Mouse (Mus musculus) forebrain, embryonic 16.5 days (tissue): ENCODE data around the gene Palld. TPM values are rescaled to one million over a fixed set of nuclear protein-coding genes. Genes with fewer than 3 reads are reported as not detected.

ENCODE experiments used
- ATAC-seq: fragments of 200-750 bp; cut with Nextera tagmentation; 2 replicates; pipeline ENCODE4 v1.8.0; 2017; ENCODE audit warnings: mild to moderate bottlenecking, moderate library complexity
- H3K27ac ChIP-seq: fragments of 300-500 bp; sonication (generic); 2 replicates; pipeline ENCODE4 v1.5.1; 2014; ENCODE audit warnings: low read length, control low read depth
- H3K27me3 ChIP-seq: fragments of 300-500 bp; sonication (generic); replicated peaks from 2 replicates; pipeline ENCODE4 v1.6.1; 2014; ENCODE audit warnings: low read length; ENCODE audit not compliant: control insufficient read depth, insufficient read depth
- H3K36me3 ChIP-seq: fragments of 300-500 bp; sonication (generic); 2 replicates; pipeline ENCODE4 v1.6.1; 2014; ENCODE audit not compliant: control insufficient read depth, insufficient read depth
- H3K4me1 ChIP-seq: fragments of 300-500 bp; sonication (generic); replicated peaks from 2 replicates; pipeline ENCODE4 v1.6.1; 2014; ENCODE audit warnings: low read length; ENCODE audit not compliant: control insufficient read depth, insufficient read depth
- H3K4me2 ChIP-seq: fragments of 300-500 bp; sonication (generic); 2 replicates; pipeline ENCODE4 v1.6.1; 2014; ENCODE audit warnings: mild to moderate bottlenecking, low read length, control low read depth
- H3K4me3 ChIP-seq: fragments of 300-500 bp; sonication (generic); replicated peaks from 2 replicates; pipeline ENCODE4 v1.5.1; 2014; ENCODE audit warnings: mild to moderate bottlenecking, low read length, control low read depth
- H3K9ac ChIP-seq: fragments of 300-500 bp; sonication (generic); replicated peaks from 2 replicates; pipeline ENCODE4 v1.6.1; 2014; ENCODE audit warnings: low read depth, low read length, control low read depth
- H3K9me3 ChIP-seq: fragments of 300-500 bp; sonication (generic); 2 replicates; pipeline ENCODE4 v1.6.1; 2016; ENCODE audit warnings: low read length; ENCODE audit not compliant: control insufficient read depth
- WGBS: fragments of 180-500 bp; shearing (Covaris S2); extraction: QIAGEN DNeasy Blood & Tissue Kit; methylation state at CpG from one replicate; pipeline ENCODE4 v1.1.7; 2014; 5-methylcytosine and 5-hydroxymethylcytosine counted together
- polyA plus RNA-seq: library from polyadenylated mRNA; unstranded; fragments of >200 nt; fragmentation: Nextera tagmentation; extraction: Ambion mirVana; gene quantifications from 2 replicates; pipeline ENCODE4 v1.2.1, GENCODE M21; 2015

The Palld gene
- polyA plus RNA-seq, 1 experiment from 2014 or later, result 16.8 TPM

DNA sequence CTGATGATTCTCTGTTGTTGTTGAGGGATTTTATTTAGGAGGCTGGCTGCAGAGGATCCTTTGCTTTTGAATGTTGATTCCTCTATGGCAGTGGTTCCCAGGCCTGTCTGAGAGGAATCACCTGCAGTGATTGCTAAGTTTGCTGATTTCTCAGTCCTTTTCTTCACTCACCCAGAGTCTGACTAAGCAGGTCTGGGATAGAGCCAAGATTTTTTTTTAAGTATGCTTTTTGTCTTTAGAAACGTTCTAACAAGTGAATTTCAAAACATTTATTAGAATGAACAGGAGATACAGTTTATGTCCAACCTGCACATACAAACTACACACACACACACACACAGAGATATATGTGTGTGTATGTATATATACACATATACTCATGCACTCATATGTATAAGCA, 211.1 kb downstream of the Palld start:
- H3K9ac ChIP-seq, result no peak overlapping the region
- no peak overlapping the region for H3K27ac ChIP-seq
- WGBS, result 26% methylated on average over 1 of the region's 1 CpGs
- no peaks in the 10 kb centered on the region for H3K9me3 ChIP-seq
- H3K36me3 ChIP-seq, result no peaks in the 10 kb centered on the region
- H3K4me1 ChIP-seq, result no peaks in the 10 kb centered on the region
- no peak overlapping the region for H3K4me2 ChIP-seq
- no peak overlapping the region for H3K4me3 ChIP-seq
- no peak for ATAC-seq
- H3K27me3 ChIP-seq, result no peaks in the 10 kb centered on the region

DNA sequence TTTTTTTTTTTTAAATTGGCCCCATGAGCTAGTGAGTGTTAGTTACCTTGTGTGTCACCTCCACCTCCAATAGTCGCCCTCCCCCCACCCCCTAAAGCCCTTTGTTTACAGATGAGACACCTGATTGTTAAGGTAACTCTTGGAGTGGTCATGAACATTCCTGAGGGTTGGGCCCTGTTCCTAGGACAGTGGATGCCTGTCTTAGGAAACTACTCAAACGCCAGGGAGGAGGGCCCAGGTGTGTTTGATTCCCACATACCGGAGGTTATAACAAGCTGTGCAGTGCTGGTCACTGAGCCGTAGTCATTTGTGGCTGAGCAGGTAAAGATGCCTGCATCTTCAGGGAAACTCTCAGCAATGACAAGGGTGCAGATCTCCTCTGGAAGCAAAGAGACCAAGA, 215.4 kb downstream of the Palld start:
- H3K4me1 ChIP-seq, result no peaks in the 10 kb centered on the region
- H3K4me3 ChIP-seq, result no peak overlapping the region
- no peak for ATAC-seq
- H3K27me3 ChIP-seq, result no peaks in the 10 kb centered on the region
- 86% methylated on average over 4 of the region's 4 CpGs for WGBS
- no peaks in the 10 kb centered on the region for H3K9me3 ChIP-seq
- H3K36me3 ChIP-seq, result no peaks in the 10 kb centered on the region
- no peak overlapping the region for H3K9ac ChIP-seq
- H3K4me2 ChIP-seq, result no peak overlapping the region
- no peak overlapping the region for H3K27ac ChIP-seq

DNA sequence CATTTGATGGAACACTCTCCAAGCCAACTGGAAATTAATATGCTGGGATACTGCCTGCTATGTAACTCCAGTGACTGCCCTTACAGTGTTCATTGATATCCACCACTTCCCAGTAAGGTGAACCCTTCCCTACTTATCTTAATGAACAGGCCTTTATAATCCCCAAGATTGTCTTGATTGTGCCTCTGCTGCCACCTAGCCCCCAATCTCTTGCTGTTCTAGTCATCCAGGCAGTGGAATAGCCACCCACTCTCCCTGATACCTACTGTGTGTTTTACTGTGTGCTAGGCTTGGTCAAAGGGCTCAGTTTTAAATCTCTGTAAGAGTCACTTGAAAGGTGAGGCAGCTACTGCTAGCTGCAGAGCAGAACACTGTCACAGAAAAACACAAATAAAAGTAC, 216.2 kb downstream of the Palld start:
- no peak overlapping the region for H3K27ac ChIP-seq
- no peak overlapping the region for H3K4me3 ChIP-seq
- no peak overlapping the region for H3K9ac ChIP-seq
- no peak overlapping the region for H3K4me2 ChIP-seq
- no peaks in the 10 kb centered on the region for H3K27me3 ChIP-seq
- no peak for ATAC-seq
- H3K9me3 ChIP-seq, result no peaks in the 10 kb centered on the region
- H3K4me1 ChIP-seq, result no peaks in the 10 kb centered on the region
- no peaks in the 10 kb centered on the region for H3K36me3 ChIP-seq

DNA sequence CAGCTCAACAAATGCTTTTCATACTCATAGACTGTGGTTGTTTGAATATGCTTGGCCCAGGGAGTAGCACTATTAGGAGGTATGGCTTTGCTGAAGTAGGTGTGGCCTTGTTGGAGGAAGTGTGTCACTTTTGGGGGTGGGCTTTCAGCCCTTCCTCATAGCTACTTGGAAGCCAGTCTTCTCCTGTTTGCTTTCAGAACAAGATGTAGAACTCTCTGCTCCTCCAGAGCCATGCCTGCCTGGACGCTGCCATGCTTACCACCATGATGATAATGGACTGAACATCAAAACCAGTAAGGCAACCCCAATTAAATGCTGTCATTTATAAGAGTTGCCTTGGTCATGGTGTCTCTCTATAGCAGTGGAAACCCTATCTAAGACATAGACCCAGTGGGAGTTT, 217.2 kb downstream of the Palld start:
- Histone ChIP-seq H3K9me3 (no peaks in the 10 kb centered on the region), H3K4me3 (no peak overlapping the region), H3K27ac (no peak overlapping the region), H3K36me3 (no peaks in the 10 kb centered on the region), H3K27me3 (no peaks in the 10 kb centered on the region), H3K4me2 (no peak overlapping the region), H3K9ac (no peak overlapping the region), H3K4me1 (no peaks in the 10 kb centered on the region)
- ATAC-seq, result no peak
- 100% methylated on average over 1 of the region's 1 CpGs for WGBS

DNA sequence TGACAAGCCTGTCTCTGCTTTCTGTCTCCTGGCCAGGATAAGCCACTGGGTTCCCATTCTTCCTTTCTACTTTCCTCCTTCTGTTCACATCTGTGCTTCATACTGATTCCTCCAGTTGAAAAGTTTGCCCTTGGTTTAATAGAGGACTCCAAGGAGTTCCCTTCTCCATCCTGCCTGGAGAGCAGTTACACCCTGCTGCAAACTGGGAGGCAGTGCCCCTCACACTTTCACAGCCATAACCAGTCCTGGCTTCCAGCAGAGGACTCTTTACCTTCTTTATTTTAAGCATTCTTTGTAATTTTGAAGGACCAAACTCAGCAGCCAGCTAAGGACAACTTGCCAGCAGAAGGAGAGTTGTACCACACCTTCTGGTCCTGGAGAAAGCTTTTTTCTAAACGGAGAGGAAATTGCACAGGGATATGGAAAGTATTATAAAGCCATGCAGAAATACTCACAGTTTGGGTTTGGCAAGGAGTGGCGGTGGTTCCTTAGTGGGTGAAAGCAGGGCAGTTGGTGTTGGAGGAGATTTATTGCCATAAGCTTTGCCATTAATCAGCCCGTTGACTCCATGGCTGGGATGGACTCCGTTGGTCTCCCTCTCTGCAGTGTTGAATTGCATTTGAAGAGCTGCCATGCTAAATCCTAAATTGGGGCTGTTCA, 218.1 kb downstream of the Palld start:
- H3K4me3 ChIP-seq, result no peak overlapping the region
- H3K36me3 ChIP-seq, result no peaks in the 10 kb centered on the region
- no peaks in the 10 kb centered on the region for H3K4me1 ChIP-seq
- no peak overlapping the region for H3K27ac ChIP-seq
- ATAC-seq, result no peak
- H3K27me3 ChIP-seq, result no peaks in the 10 kb centered on the region
- no peak overlapping the region for H3K4me2 ChIP-seq
- WGBS, result 94% methylated on average over 4 of the region's 4 CpGs
- no peak overlapping the region for H3K9ac ChIP-seq
- no peaks in the 10 kb centered on the region for H3K9me3 ChIP-seq

DNA sequence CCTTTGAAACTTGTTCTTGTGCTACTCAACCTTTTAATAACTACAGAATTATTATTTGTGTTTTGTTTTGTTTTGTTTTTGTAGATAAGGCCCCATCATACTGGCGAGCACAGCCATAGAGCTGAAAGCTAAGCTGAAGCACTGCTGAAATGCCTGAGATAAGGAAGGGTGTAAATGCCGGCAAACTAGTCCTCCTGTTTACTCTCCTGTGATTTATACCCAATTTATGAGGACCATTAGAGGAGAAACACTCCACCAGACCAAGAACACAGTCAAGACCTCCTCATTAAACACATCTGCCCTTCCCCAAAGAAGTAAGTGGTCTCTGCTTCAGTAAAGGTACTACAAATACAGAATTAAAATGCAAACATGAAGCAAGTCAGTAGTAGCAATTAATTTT, 219.6 kb downstream of the Palld start:
- ATAC-seq, result no peak
- Histone ChIP-seq H3K36me3 (no peaks in the 10 kb centered on the region), H3K4me3 (no peak overlapping the region), H3K9me3 (no peaks in the 10 kb centered on the region), H3K27ac (no peak overlapping the region), H3K27me3 (no peaks in the 10 kb centered on the region), H3K4me2 (no peak overlapping the region), H3K4me1 (no peaks in the 10 kb centered on the region), H3K9ac (no peak overlapping the region)
- WGBS, result 94% methylated on average over 2 of the region's 2 CpGs

DNA sequence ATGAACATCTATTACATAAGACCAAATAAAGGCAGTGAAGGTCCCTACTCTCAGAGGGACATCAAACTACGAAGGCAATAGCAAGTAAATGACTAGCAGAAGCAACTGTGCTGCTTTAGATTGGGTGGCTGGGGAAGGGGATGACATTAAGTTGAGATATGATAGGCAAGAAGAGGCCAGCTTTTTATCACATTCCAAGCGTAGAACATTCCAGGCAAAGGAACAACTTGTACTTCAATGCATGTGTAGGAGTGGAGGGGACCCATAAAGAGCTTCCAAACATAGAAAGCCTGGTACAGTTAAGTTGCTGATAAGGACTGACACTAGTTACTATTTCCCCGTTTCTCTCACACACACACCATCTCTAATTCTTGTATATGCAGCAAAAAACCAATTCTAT, 221.3 kb downstream of the Palld start:
- Histone ChIP-seq H3K27ac (no peak overlapping the region), H3K4me2 (no peak overlapping the region), H3K9ac (no peak overlapping the region), H3K36me3 (no peaks in the 10 kb centered on the region), H3K4me3 (no peak overlapping the region), H3K27me3 (no peaks in the 10 kb centered on the region), H3K9me3 (no peaks in the 10 kb centered on the region), H3K4me1 (no peaks in the 10 kb centered on the region)
- no peak for ATAC-seq
- WGBS, result 96% methylated on average over 3 of the region's 3 CpGs

DNA sequence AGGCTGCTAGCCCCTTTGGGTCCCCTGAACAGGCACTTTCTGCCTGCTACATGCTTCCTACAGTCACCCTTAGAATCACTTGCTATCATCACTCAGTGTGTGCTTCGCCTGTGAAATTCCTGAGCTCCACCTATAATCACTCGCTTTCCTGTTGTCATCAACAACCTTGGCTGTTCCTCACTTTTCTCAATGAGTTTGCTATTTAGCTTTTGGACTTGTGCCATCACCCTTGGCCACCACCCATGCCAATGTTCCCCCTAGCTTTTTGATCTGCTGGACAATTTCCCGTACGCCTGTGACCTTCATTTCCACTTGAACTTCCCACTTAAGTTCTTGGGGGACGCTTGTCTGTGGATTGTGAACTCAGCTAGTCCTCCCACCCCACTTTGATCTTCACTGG, 225.3 kb downstream of the Palld start:
- Histone ChIP-seq H3K9ac (no peak overlapping the region), H3K4me3 (no peak overlapping the region), H3K36me3 (no peaks in the 10 kb centered on the region), H3K27me3 (no peaks in the 10 kb centered on the region), H3K4me1 (no peaks in the 10 kb centered on the region), H3K27ac (no peak overlapping the region), H3K4me2 (no peak overlapping the region), H3K9me3 (no peaks in the 10 kb centered on the region)
- no peak for ATAC-seq
- 92% methylated on average over 5 of the region's 5 CpGs for WGBS

DNA sequence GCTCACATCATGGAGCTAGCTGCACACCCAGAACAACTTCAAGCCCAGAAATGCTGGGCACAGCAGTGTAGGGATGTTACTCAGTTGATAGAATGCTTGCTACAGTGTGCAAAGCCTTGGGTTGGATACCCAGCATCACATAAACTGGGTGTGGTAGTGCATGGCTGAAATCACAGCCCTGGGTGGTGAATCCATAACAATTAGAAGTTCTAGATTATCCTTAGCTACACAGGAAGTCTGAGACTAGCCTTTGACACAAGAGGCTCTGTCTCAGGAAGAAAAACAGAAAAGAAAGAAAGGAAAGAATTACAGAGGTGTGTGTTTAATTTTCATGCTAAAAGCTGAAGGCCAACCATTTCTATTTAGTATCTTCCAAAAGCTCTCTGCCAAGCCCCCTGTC, 231.3 kb downstream of the Palld start:
- H3K27ac ChIP-seq, result no peak overlapping the region
- no peaks in the 10 kb centered on the region for H3K9me3 ChIP-seq
- H3K4me2 ChIP-seq, result no peak overlapping the region
- H3K27me3 ChIP-seq, result no peaks in the 10 kb centered on the region
- ATAC-seq, result no peak
- H3K4me3 ChIP-seq, result no peak overlapping the region
- H3K9ac ChIP-seq, result no peak overlapping the region
- H3K4me1 ChIP-seq, result no peaks in the 10 kb centered on the region
- no peaks in the 10 kb centered on the region for H3K36me3 ChIP-seq

DNA sequence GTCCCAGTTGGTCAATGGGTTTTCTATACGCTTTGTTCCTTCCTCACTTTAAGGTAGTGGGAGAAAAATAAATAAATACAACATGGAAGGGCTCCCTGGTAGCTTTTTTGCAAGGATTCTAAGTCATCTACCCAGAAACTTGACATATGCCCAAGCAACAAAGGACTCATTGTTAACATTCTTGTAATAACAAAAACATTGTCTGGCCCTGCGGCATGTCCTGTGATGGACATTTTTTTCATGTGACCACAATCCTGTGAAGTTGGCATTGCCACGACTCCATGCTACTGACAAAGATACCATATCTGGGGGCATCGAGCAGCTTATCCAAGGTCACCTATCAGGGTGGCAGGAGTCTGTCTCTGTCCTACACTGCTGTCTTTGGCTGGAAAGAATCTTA, 232.1 kb downstream of the Palld start:
- Histone ChIP-seq H3K4me2 (no peak overlapping the region), H3K4me3 (no peak overlapping the region), H3K27me3 (no peaks in the 10 kb centered on the region), H3K36me3 (no peaks in the 10 kb centered on the region), H3K27ac (no peak overlapping the region), H3K9ac (no peak overlapping the region), H3K4me1 (no peaks in the 10 kb centered on the region), H3K9me3 (no peaks in the 10 kb centered on the region)
- 81% methylated on average over 4 of the region's 4 CpGs for WGBS
- no peak for ATAC-seq
